Mouse (Mus musculus) forebrain, embryonic 16.5 days (tissue): Measurements from ENCODE around the gene Vmn2r38. TPM values are rescaled to one million over a fixed set of nuclear protein-coding genes. Genes with fewer than 3 reads are reported as not detected.
"Not testable (repeated sequence)": the region's sequence is repeated elsewhere in the genome, so short reads cannot be mapped to it uniquely, and the experiment has no call there.

Experiments
- ATAC-seq: fragments of 200-750 bp; cut with Nextera tagmentation; 2 replicates; pipeline ENCODE4 v1.8.0; 2017; ENCODE audit warnings: mild to moderate bottlenecking, moderate library complexity
- H3K27ac ChIP-seq: fragments of 300-500 bp; sonication (generic); 2 replicates; pipeline ENCODE4 v1.5.1; 2014; ENCODE audit warnings: low read length, control low read depth
- H3K27me3 ChIP-seq: fragments of 300-500 bp; sonication (generic); replicated peaks from 2 replicates; pipeline ENCODE4 v1.6.1; 2014; ENCODE audit warnings: low read length; ENCODE audit not compliant: control insufficient read depth, insufficient read depth
- H3K36me3 ChIP-seq: fragments of 300-500 bp; sonication (generic); 2 replicates; pipeline ENCODE4 v1.6.1; 2014; ENCODE audit not compliant: control insufficient read depth, insufficient read depth
- H3K4me1 ChIP-seq: fragments of 300-500 bp; sonication (generic); replicated peaks from 2 replicates; pipeline ENCODE4 v1.6.1; 2014; ENCODE audit warnings: low read length; ENCODE audit not compliant: control insufficient read depth, insufficient read depth
- H3K4me2 ChIP-seq: fragments of 300-500 bp; sonication (generic); 2 replicates; pipeline ENCODE4 v1.6.1; 2014; ENCODE audit warnings: mild to moderate bottlenecking, low read length, control low read depth
- H3K4me3 ChIP-seq: fragments of 300-500 bp; sonication (generic); replicated peaks from 2 replicates; pipeline ENCODE4 v1.5.1; 2014; ENCODE audit warnings: mild to moderate bottlenecking, low read length, control low read depth
- H3K9ac ChIP-seq: fragments of 300-500 bp; sonication (generic); replicated peaks from 2 replicates; pipeline ENCODE4 v1.6.1; 2014; ENCODE audit warnings: low read depth, low read length, control low read depth
- H3K9me3 ChIP-seq: fragments of 300-500 bp; sonication (generic); 2 replicates; pipeline ENCODE4 v1.6.1; 2016; ENCODE audit warnings: low read length; ENCODE audit not compliant: control insufficient read depth
- WGBS: fragments of 180-500 bp; shearing (Covaris S2); extraction: QIAGEN DNeasy Blood & Tissue Kit; methylation state at CpG from one replicate; pipeline ENCODE4 v1.1.7; 2014; 5-methylcytosine and 5-hydroxymethylcytosine counted together
- polyA plus RNA-seq: library from polyadenylated mRNA; unstranded; fragments of >200 nt; fragmentation: Nextera tagmentation; extraction: Ambion mirVana; gene quantifications from 2 replicates; pipeline ENCODE4 v1.2.1, GENCODE M21; 2015

Vmn2r38 gene
- not detected in 2 replicates for polyA plus RNA-seq

DNA sequence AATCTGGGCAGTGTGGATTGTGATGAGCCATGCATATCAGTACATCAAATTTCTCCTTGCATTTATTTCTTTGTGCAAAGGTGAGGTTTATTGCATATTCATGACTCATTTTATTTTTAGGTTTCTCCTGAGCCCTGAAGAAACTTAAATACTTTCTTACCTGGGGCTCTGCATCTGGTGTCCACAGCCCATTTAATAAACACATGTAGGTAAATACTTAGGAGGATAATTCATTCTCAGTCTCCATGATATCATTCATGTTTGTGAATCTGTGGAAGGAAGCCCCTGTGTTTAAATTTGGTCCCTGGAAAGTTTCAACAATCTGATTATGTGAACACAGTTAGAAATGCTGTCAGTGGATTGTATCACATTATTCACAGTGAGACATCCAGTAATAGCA, at the start of gene Vmn2r38:
TSS of gene Vmn2r38 (minus strand) at position 101 of the 400 bp plus-strand sequence.
- not testable (repeated sequence) for H3K36me3 ChIP-seq, ATAC-seq, H3K9ac ChIP-seq

DNA sequence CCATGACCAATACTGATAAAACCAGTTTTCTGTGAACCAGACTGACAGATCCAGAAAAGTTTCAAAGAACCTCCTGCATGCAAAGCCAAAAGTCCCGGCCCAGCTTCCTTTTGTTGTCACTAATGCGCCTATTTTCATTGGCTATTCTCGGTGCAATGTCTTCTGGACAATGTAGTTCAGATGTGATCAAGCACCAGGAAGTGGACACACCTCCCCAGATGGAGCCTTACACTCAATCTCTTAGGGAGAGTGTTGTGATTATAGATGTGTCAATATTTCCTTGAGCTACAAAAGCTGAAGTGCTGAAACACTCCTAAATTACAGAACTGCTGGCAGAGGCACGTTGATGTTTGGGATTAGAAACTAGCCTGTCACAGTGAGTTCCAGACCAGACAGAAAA, 32.3 kb downstream of the Vmn2r38 start:
- not testable (repeated sequence) for H3K36me3 ChIP-seq, H3K4me3 ChIP-seq, ATAC-seq, H3K9me3 ChIP-seq, H3K4me2 ChIP-seq, H3K4me1 ChIP-seq, H3K9ac ChIP-seq, H3K27ac ChIP-seq, H3K27me3 ChIP-seq
- 74% methylated on average over 4 of the region's 4 CpGs for WGBS

More for the DNA sequence above, at the start of gene Vmn2r38:
- not testable (repeated sequence) for H3K27me3 ChIP-seq, H3K27ac ChIP-seq, H3K4me3 ChIP-seq, H3K4me1 ChIP-seq, H3K9me3 ChIP-seq, H3K4me2 ChIP-seq

DNA sequence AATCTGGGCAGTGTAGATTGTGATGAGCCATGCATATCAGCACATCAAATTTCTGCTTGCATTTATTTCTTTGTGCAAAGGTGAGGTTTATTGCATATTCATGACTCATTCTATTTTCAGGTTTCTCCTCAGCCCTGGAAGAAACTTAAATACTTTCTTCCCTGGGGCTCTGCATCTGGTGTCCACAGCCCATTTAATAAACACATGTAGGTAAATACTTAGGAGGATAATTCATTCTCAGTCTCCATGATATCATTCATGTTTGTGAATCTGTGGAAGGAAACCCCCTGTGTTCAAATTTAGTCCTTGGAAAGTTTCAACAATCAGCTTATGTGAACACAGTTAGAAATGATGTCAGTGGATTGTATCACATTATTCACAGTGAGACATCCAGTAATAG, 67.0 kb downstream of the Vmn2r38 start, which contains the start of gene Vmn2r39:
TSS of gene Vmn2r39 (minus strand) at position 101 of the 400 bp plus-strand sequence.
- H3K4me3 ChIP-seq, H3K9me3 ChIP-seq, H3K4me1 ChIP-seq, H3K4me2 ChIP-seq, ATAC-seq, H3K27me3 ChIP-seq, H3K9ac ChIP-seq, H3K27ac ChIP-seq, H3K36me3 ChIP-seq: not testable (repeated sequence)

Other genes with a start within 250 kb of the Vmn2r38 start
- gene Vmn2r40, start 166.4 kb downstream of the Vmn2r38 start, polyA plus RNA-seq, result not detected in 2 replicates
- gene Vmn2r39, start 67.1 kb downstream of the Vmn2r38 start, polyA plus RNA-seq, result not detected in 2 replicates
- gene Vmn2r37, start 125.8 kb upstream of the Vmn2r38 start, polyA plus RNA-seq, result not detected in 2 replicates